Mouse (Mus musculus) forebrain, embryonic 12.5 days (tissue): Measurements from ENCODE around the gene Faim2. TPM values are rescaled to one million over a fixed set of nuclear protein-coding genes. Genes with fewer than 3 reads are reported as not detected.

Experiments
- ATAC-seq: fragments of 200-750 bp; cut with Nextera tagmentation; 2 replicates; pipeline ENCODE4 v1.8.0; 2017; ENCODE audit warnings: moderate TSS enrichment; ENCODE audit not compliant: low FRiP score
- H3K27ac ChIP-seq: fragments of 300-500 bp; sonication (generic); 2 replicates; pipeline ENCODE4 v1.5.1; 2016; ENCODE audit warnings: mild to moderate bottlenecking
- H3K27me3 ChIP-seq: fragments of 300-500 bp; sonication (generic); 2 replicates; pipeline ENCODE4 v1.6.1; 2016; ENCODE audit warnings: mild to moderate bottlenecking
- H3K36me3 ChIP-seq: fragments of 300-500 bp; sonication (generic); replicated peaks from 2 replicates; pipeline ENCODE4 v1.6.1; 2016; ENCODE audit warnings: mild to moderate bottlenecking
- H3K4me1 ChIP-seq: fragments of 300-500 bp; sonication (generic); 2 replicates; pipeline ENCODE4 v1.6.1; 2016
- H3K4me2 ChIP-seq: fragments of 300-500 bp; sonication (generic); 2 replicates; pipeline ENCODE4 v1.6.1; 2016; ENCODE audit warnings: mild to moderate bottlenecking, moderate library complexity
- H3K4me3 ChIP-seq: fragments of 300-500 bp; sonication (generic); replicated peaks from 2 replicates; pipeline ENCODE4 v1.5.1; 2016; ENCODE audit warnings: mild to moderate bottlenecking
- H3K9ac ChIP-seq: fragments of 300-500 bp; sonication (generic); 2 replicates; pipeline ENCODE4 v1.6.1; 2016; ENCODE audit warnings: mild to moderate bottlenecking
- H3K9me3 ChIP-seq: fragments of 300-500 bp; sonication (generic); 2 replicates; pipeline ENCODE4 v1.6.1; 2016
- WGBS: fragments of 180-500 bp; shearing (Covaris S2); methylation state at CpG from one replicate; pipeline ENCODE4 v1.1.7; 2016; 5-methylcytosine and 5-hydroxymethylcytosine counted together
- polyA plus RNA-seq: library from polyadenylated mRNA; unstranded; fragments of >200 nt; fragmentation: Nextera tagmentation; extraction: Ambion mirVana; gene quantifications from 2 replicates; pipeline ENCODE4 v1.2.1, GENCODE M21; 2016

Gene Faim2
- polyA plus RNA-seq, 1 experiment from 2014 or later, result 1.6 TPM

- no peak overlapping the region for H3K4me3 ChIP-seq
- H3K9ac ChIP-seq, result peak overlapping the region; percentile 29
- peaks cover 51% of the 10 kb centered on the region for H3K4me1 ChIP-seq
- H3K4me2 ChIP-seq, result no peak overlapping the region
- no peaks in the 10 kb centered on the region for H3K27me3 ChIP-seq
- no peak for ATAC-seq
- no peak overlapping the region for H3K27ac ChIP-seq
- 0 out of 2 replicates have a peak, but pooled peaks cover 4% of the 10 kb centered on the region for H3K36me3 ChIP-seq
- 90% methylated on average over 3 of the region's 3 CpGs for WGBS
- H3K9me3 ChIP-seq, result no peaks in the 10 kb centered on the region
Observed at GRCm38 (mm10) chr15:99455415-99455814, 72.5 kb downstream of the Faim2 start.

DNA sequence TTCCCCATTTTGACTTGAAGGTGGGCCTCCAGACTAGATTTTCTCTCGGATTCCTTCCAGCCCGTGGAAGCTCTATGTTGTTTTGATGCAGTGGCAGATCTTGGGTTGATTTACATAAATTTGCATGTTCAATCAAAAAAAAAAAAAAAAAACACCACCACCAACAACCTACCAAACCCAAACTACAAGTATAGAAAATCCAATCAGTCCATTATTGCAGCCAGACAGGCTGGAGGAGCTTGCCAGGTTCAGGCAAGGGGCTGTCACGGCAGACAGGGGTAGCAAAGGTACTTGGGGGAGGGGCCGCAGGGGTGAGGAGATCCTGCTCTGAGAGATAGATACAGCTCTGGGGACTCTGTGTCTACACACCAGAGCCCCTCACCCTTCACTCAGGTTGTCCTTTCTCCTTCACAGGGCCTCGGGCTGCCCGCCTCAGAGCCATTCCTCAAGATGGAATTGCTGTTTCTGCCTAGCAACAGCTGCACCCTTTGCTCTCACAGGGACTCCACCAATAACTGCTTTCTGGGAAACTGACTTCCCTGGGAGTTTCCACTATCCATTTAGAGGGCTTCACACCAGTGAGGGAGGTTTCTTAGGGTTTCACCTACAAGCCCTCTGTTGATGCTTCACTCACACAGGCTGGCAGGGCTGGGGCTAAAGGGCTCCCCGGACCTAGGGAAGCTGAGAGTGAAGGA is 73.2 kb downstream of the Faim2 start:
- 77% methylated on average over 7 of the region's 7 CpGs for WGBS
- H3K4me3 ChIP-seq, result no peak overlapping the region
- no peak for ATAC-seq
- 0 out of 2 replicates have a peak overlapping the region, but pooled peaks have one; percentile 31 for H3K27ac ChIP-seq
- no peaks in the 10 kb centered on the region for H3K27me3 ChIP-seq
- H3K4me1 ChIP-seq, result peaks cover 51% of the 10 kb centered on the region
- H3K9ac ChIP-seq, result peak overlapping the region; percentile 29
- 0 out of 2 replicates have a peak, but pooled peaks cover 4% of the 10 kb centered on the region for H3K36me3 ChIP-seq
- H3K4me2 ChIP-seq, result no peak overlapping the region
- H3K9me3 ChIP-seq, result no peaks in the 10 kb centered on the region

GRCm38 (mm10) chr15:99453153-99453900 is 74.6 kb downstream of the Faim2 start:
- 85% methylated on average over 11 of the region's 11 CpGs for WGBS
- Histone ChIP-seq H3K4me3 (no peak overlapping the region), H3K36me3 (0 out of 2 replicates have a peak, but pooled peaks cover 4% of the 10 kb centered on the region), H3K9me3 (no peaks in the 10 kb centered on the region), H3K4me2 (no peak overlapping the region), H3K27ac (no peak overlapping the region), H3K9ac (no peak overlapping the region), H3K4me1 (peaks cover 47% of the 10 kb centered on the region), H3K27me3 (no peaks in the 10 kb centered on the region)
- no peak for ATAC-seq

- no peak overlapping the region for H3K4me3 ChIP-seq
- WGBS, result 92% methylated on average over 8 of the region's 8 CpGs
- H3K4me2 ChIP-seq, result no peak overlapping the region
- 0 out of 2 replicates have a peak, but pooled peaks cover 4% of the 10 kb centered on the region for H3K36me3 ChIP-seq
- H3K4me1 ChIP-seq, result peaks cover 28% of the 10 kb centered on the region
- no peaks in the 10 kb centered on the region for H3K27me3 ChIP-seq
- peak overlapping the region; percentile 25; the same call in 1 of the 2 replicates for H3K27ac ChIP-seq
- H3K9me3 ChIP-seq, result no peaks in the 10 kb centered on the region
- H3K9ac ChIP-seq, result no peak overlapping the region
- no peak for ATAC-seq
Observed at GRCm38 (mm10) chr15:99449751-99450280, 78.1 kb downstream of the Faim2 start.

GRCm38 (mm10) chr15:99449131-99449750 is 78.7 kb downstream of the Faim2 start:
- H3K27me3 ChIP-seq, result no peaks in the 10 kb centered on the region
- WGBS, result 81% methylated on average over 9 of the region's 9 CpGs
- peaks cover 24% of the 10 kb centered on the region for H3K4me1 ChIP-seq
- H3K9ac ChIP-seq, result no peak overlapping the region
- peaks cover 4% of the 10 kb centered on the region; the same call in 1 of the 2 replicates for H3K36me3 ChIP-seq
- peak overlapping the region; percentile 25; the same call in 1 of the 2 replicates for H3K27ac ChIP-seq
- no peak overlapping the region for H3K4me3 ChIP-seq
- ATAC-seq, result no peak
- H3K4me2 ChIP-seq, result no peak overlapping the region
- H3K9me3 ChIP-seq, result no peaks in the 10 kb centered on the region

Other genes starting within 250 kb of the Faim2 start
- gene Prpf40b, start 233.1 kb downstream of the Faim2 start, polyA plus RNA-seq, result 86.9 and 88.2 TPM in 2 replicates
- gene Fam186b, start 232.3 kb downstream of the Faim2 start, polyA plus RNA-seq, result 0.18 and 0.19 TPM in 2 replicates
- gene Fmnl3, start 157.7 kb downstream of the Faim2 start, polyA plus RNA-seq, result 12.1 and 14.1 TPM in 2 replicates
- 252 and 256 TPM in 2 replicates for gene Tmbim6, start 135.3 kb downstream of the Faim2 start, polyA plus RNA-seq
- gene Nckap5l, start 70.4 kb downstream of the Faim2 start, polyA plus RNA-seq, result 11.8 and 12.0 TPM in 2 replicates
- 21.5 and 25.0 TPM in 2 replicates for gene Bcdin3d, start 53.4 kb downstream of the Faim2 start, polyA plus RNA-seq
- not detected in 2 replicates for gene Aqp2, start 50.9 kb upstream of the Faim2 start, polyA plus RNA-seq
- 0.22 and 0.69 TPM in 2 replicates for gene Aqp5, start 62.6 kb upstream of the Faim2 start, polyA plus RNA-seq
- not detected in 2 replicates for gene Aqp6, start 73.2 kb upstream of the Faim2 start, polyA plus RNA-seq
- 230 and 251 TPM in 2 replicates for gene Racgap1, start 123.5 kb upstream of the Faim2 start, polyA plus RNA-seq
- 14.7 and 18.2 TPM in 2 replicates for gene Asic1, start 142.2 kb upstream of the Faim2 start, polyA plus RNA-seq
- 135 and 138 TPM in 2 replicates for gene Smarcd1, start 174.0 kb upstream of the Faim2 start, polyA plus RNA-seq
- gene Gm17349, start 177.3 kb upstream of the Faim2 start, polyA plus RNA-seq, result not detected in 2 replicates
- gene Gpd1, start 189.3 kb upstream of the Faim2 start, polyA plus RNA-seq, result 0.57 and 0.72 TPM in 2 replicates
- gene Cox14, start 197.5 kb upstream of the Faim2 start, polyA plus RNA-seq, result 167 and 168 TPM in 2 replicates
- 64.7 and 67.1 TPM in 2 replicates for gene Cers5, start 244.7 kb upstream of the Faim2 start, polyA plus RNA-seq